Mouse (Mus musculus): ENCODE data around the gene Gzmk. TPM values are rescaled to one million over a fixed set of nuclear protein-coding genes. Genes with fewer than 3 reads are reported as not detected.
"Not testable (repeated sequence)": the region's sequence is repeated elsewhere in the genome, so short reads cannot be mapped to it uniquely, and the experiment has no call there.

Gene Gzmk
- total RNA-seq (2021), result not detected in 2 replicates
- long read RNA-seq, partial matches to known transcripts, result 0 of 2 reads
- long read RNA-seq, other reads (novel, unspliced or antisense), result 1 of 2 reads

DNA sequence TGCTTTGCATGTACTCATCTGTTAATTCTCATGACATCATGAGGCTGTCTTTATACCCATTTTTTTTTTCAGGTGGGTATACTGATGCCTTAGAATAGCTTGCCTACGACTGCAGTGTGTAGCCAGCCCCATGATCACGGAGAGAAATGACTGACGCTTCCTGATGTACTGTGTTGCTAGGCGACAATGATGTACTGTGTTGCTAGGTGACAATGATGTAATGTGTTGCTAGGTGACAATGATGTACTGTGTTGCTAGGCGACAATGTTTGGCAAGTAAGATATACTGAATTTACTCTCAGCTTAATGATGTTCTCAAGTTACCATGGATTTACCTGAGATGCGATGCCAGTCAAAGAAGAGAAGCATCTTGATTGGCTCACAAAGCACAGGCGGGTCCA, at the start of gene Gzmk:
TSS of gene Gzmk (minus strand) at position 98 of the 400 bp plus-strand sequence.
- no peak for DNase-seq

DNA sequence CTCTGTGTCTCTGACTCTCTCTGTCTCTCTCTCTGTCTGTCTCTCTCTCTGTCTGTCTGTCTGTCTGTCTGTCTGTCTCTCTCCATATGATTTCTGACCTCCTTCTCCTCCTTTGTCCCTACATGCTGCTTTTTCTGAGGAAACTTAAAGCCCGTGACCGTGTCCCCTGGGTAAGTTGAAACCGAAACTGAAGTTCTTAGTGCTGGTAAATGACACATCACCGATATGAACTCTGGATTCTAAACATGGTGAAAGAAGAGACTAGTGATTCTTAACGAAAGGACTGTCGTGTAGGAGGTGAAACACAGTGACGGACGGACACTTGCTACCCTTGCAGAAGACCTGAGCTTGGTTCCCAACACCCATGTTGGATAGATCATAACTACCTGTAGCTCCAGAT, 45.5 kb upstream of the Gzmk start:
- DNase-seq, result no peak

DNA sequence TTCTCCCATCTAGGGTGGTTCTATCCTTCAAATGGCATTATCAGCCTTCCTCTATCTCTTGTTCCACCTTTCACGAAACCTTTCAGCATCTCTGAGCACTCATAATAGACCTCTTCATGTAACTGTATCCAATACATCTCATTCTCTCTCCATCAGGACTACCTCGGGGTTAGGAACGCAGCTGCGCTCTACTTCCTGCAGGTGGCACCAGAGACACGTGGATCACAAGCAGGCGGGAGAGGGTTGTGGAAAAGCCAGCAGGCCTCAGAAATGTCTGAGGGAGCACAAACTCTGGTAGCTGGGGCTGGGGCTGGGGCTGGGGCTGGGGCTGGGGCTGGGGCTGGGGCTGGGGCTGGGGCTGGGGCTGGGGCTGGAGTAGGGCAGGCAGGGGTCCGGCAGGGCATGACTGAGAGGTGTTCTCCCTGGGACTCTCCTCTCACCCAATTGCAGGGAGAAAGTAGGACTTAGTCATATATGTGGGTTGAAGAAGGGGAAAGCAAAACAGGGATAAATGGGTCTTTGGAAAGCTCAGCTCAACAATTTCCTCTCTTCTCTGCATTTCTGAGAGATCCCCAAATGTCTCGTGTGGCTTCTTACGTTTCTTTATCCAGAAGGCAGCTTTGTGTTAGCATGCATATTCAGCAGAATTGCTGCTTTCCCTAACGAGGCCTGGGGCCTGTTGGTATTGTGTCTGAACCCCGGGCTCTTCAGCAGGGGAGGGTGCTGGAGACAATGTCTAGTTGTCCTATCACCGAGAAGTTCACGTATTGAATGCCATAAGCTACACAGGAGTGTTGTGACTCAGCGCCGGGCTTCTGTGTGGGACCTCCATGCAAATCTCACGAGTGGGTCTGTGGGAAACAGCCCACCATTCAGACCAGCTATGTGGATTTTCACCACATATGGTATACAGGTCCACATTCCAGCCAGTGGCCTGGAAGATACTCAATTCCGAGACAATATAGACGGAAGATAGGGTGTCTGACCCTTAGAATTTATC, 44.4 kb upstream of the Gzmk start:
- peak; percentile 73 for DNase-seq

DNA sequence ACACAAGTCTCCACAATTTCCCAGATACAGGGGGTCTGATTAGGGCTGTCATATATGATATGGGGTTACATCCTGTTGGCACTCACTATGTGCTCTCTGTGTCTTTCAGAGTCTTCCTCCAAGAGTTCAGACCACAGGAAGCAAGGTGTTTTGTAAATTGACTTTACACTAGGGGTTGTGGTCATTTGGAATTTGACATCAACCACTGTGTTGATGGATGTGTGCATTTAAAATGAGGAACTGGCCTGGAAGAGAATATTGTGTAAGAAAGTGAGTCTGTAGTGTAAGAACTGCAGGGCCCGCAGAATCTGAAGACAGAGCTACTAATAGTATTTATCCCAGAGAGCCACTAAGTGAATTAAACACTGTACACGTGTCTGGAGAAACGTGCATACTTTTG, 41.5 kb upstream of the Gzmk start:
- no peak for DNase-seq

DNA sequence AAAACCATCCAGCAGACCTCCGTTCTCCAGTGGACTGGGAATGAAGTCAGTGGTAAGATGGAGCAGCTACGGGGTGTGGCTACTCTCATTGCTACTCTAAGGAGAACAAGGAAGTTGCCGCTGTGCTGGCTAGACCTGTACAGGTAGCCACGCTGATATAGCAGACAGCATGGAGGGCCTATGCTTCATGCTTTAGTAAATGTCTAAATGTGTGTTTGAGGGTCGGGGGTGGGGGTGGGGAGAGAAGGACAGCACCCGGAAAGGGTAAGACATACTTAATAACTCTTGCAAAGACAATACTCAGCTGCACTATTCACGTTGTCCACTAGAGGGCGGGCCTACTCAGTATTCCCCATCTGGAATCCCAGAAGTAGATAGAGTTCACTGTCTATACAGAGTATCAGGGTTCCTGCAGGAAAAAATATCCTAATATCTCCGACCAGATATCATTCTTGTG, 40.8 kb upstream of the Gzmk start:
- DNase-seq, result peak; percentile 67

DNA sequence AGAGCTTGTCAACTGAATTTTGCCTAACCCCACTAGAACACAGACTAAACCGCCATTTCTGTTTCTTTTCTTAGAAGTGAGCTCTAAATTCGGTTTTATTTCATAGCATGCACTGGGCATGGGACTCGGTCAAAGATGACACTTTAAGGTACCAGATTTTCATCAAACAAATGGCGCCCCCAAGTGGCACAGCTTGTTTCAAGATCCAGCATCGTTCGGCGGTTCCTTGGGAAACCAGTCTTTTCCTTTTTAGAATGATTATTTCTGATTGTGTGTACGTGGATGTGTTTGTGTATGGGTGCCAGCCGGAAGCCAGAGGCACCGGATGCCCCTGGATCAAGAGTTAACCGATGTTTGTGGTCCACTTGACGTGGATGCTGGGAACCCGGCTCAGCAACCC, 39.5 kb upstream of the Gzmk start:
- peak; percentile 60 for DNase-seq

DNA sequence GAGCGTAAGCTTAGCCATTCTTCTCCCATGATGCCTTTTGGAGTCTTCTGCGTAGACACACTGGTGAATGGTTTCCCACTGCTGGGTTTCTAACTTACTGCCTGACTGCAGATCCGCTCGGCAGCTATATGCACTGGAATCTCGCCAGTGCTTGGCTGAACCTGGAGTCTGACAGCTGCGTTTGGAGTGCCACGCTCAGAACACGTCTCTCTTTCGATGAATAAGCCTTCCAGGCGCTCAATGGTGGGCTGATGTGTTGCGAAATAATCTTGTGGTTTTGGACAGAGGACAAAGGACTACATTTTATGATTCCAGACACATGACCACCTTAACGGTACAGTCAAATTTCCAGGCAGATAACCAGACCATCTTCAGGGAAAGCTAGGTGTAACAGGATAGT, 37.1 kb upstream of the Gzmk start:
- DNase-seq, result no peak

DNA sequence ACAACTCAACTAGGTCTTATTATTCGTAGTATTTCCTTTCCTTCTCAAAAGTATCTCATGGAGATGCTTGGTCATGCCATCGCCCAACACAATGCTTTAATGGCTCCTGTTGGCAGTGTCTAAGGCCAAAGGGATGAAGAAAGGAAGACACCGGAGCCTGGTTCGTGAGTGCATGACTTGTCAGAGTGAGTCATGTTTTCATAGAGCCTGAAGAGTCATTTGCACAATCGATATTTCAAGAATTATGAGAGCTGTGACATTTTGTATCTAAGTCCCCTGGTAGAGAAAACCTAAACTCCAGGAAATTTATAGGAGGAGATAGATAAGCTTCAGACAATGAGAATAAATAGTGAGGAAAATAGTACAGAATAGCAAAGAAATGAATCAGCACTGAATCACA, 33.5 kb upstream of the Gzmk start:
- DNase-seq, result no peak

DNA sequence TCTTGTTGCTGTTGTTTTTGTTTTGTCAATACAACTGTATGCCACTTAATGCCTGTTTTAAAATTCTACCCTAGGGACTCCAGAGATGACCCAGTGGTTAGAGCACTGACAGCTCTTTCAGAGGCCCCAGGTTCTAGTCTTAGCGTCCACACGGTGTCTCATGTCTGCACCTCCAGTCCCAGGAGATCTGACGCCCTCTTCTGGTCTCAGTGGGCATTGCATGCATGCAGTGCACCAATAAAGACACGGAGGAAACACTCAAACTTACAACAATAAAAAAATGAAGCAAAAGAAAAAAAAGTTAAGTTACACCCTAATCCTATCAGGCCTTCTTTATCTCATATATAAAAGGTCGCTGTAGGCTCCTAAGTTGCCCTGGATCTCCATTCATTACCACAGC, 31.5 kb upstream of the Gzmk start:
- DNase-seq, result no peak

DNA sequence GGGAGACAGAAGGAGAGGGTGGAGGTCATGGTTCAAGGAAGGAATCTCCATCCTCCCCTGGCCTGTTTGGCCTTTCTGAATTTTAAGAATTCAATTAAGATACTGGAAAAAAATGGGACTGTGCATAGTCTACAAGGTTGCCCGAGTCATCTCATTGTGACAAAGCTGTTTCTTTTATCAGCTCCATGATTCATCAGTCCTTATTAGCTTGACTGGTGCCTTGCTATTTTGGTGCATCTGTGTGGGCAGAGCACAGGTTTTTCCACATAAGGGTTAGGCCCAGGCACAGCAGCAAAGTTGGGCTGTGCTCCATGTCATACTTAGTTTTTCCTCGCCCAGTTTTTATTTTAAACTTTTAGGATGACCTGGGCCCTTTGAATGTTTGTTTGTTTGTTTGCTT, 31.1 kb upstream of the Gzmk start:
- DNase-seq, result no peak

DNA sequence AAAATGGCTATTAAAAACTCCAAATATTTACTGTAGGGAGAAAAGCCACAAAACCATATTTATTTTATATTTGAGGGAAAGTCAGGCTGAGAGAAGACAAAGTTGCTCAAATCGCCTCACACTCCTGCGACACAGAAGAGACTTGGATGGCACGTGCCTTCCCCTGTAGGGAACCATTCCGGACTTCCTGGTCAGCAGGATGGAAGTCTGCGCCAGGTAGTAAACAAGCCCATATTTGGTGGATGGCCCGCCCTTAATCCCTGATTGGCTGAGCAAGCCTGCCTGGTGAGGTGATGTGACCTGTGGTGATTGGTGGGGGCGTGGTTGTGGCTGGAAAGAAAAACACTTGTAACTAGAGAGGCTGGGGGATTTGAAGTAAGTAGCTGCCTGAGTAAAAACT, 26.9 kb upstream of the Gzmk start:
- DNase-seq, result not testable (repeated sequence)

DNA sequence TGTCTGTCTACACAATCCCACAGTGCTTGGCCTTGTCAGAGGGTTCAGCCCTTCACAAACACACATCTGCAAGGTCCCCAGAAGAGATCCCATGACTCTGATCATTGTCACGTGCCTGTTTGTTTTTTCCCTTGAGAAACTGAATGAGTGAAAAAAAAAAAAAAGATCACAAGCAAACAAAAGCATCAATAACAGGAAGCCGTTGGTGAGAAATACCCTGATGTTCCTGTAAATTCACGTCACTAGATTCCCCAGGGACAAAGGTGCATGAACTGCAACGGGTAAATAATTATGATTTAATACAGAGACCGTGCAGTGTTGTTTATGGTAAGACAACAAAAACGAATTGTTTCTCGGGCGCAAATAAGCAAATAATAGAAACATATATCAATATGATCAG, 19.3 kb upstream of the Gzmk start:
- DNase-seq, result no peak

DNA sequence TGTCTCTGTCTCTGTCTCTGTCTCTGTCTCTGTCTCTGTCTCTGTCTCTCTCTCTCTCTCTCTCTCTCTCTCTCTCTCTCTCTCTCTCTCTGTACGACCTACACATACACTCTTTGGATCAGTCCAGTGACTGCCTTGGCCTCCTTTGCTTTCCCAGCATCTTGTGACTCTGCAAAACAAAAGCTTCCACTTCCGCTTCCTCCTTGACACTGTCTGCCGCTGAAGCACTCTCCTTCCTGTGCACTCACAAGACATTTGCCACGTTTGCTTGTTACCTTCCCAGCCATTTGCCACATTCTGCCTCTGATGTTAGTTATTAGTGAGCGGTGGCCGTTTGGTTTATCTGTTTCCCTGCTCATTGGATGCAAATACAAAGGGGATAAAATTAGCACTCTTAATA, 16.4 kb upstream of the Gzmk start:
- DNase-seq, result no peak

DNA sequence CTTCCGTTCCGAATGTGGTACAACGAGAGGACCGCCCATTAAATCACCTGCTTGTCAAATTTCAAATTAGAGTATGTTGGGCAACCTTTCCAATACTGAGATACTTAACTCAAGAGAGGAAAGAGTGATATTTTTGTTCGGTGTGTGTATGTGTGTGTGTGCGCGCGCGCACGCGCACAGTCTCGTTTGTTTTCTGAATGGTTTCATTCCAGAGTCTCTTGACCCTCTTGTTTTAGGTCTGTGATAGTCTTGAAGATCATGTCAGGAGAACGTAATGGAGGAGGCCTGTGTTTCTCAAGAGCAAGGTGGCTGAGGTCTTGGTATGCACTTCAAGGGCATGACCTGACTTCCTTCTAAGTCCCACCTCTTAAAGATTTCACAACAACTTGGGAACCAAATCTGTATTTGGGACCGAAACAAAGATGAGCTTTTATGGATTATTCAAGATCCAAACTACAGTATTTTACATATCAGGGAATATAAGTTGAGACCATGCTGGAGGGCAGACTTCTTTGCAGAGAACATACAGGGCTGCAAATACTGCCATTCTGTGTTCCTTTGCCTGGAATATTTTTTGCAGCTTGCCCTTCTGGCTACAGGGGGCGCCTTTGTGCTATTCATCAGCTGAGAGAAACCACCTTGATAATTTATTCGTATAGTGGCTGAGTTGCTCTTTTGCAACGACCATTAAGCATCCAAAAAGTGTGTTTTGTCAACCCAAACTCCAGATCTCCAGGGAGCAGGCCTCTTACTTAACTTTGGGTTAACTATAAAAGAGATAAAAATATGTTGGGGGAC, 2.2 kb upstream of the Gzmk start:
- peak; percentile 12 for DNase-seq

DNA sequence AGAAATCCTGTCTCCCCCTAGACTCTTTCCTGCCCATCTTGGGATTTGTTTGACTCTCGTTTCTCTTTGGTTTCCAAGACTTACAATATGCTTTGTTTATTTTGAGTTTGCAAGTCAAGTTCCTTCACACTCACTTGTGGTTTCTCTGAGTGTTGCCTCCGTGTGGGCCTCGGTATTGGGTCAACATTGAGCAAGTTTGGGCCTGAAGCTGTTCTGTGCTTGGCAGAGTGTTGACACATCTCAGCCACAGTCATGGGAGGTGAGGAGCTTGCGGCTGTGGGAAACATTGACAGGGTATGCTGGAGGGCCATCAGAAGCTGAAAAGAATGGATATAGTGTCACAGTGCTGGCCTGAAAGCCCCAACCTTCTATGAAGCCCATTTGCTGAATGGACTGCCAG, 1.4 kb upstream of the Gzmk start:
- no peak for DNase-seq

DNA sequence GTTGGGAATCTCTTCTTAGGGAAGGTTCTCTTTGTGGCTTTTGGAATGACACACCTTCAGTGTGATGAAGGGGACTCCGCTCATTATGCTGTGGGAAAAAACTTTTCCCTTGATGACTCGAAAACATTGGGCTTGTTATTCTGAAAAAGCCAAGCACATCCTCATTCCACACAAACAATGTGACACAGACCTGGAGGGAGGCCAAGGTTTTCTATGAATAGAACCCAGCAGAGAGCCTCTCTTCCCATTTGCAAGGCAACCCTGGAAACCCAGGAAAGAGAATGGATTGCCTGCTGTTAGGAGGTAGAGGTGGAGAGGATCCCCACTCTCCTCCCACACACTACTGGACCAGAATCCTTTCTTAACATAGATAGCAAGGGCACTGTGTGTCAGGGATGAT, 1.6 kb downstream of the Gzmk start:
- DNase-seq, result peak; percentile 54

DNA sequence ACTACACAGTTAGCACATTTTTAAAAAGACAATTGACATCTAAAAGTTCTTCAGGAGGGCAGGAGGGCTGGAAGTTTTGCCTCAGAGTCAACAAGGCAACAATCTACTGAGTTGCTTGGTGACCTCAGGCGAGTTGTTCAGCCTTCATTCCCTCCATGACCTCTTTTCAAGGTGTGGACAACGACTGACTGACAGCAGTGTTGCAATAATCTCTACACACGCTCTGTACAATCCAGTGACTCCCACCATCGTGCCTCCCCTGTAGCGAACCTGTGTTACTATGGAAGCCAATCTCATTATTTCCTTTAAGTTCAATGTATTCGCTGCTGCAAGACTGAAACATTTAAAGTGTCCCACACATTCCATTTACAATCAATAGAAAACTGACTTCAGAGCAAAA, 3.9 kb downstream of the Gzmk start:
- no peak for DNase-seq

DNA sequence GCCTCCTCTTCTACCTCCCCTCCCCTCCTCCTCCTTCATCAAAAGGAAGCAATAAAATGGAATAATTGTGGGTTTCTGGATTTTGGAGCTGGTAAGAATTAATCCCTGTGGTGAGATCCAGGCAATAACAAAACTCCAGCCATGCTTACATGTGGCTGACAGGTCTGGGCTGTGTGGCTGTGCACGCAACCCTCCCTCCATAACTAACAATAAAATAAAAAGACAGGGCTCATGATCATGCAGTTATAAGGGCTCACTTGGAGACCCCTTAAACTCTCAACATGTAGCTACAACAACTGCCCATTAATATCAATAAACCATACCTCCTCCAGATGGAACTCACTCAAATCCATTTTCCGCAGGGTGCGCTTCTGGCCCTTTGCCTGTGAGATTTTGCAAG, 11.8 kb downstream of the Gzmk start:
- DNase-seq, result no peak

DNA sequence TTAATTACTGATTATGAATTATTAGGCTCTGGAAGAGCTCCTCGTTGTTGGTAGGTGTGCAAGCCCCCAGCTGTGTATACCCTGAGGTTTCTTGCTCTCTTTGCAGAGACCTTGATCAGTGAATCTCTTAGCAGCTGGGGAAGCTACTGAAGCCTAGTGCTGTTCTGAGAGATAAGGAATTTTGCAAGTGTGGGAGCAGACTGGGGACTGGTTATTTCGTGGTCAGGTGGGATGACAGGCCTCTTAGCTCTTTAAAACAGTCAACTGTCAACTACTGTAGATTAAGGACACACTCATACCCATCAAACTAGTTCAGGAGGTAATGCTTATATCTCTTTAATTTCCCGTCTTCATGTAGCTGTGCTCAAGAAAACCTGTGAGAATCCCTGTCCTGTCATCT, 13.3 kb downstream of the Gzmk start:
- DNase-seq, result no peak

DNA sequence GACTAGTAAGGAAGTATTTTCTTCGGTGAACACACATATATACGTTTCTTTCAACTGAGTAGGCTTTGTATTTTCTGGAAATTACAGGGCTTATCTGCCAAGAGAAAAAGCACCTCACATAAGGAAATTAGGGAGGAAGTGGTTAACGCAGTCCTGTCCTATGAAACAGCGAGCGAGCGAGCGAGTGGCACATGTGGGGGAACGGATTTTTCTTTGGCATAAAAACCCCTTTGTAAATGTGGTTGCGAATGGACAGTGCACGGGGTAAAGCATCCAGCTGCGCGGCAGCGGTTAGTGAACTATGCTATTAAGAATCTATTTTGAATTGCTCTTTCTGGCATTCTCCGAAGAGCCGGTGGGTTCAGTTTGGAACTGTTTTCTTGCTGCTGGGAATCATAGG, 14.4 kb downstream of the Gzmk start:
- no peak for DNase-seq

DNA sequence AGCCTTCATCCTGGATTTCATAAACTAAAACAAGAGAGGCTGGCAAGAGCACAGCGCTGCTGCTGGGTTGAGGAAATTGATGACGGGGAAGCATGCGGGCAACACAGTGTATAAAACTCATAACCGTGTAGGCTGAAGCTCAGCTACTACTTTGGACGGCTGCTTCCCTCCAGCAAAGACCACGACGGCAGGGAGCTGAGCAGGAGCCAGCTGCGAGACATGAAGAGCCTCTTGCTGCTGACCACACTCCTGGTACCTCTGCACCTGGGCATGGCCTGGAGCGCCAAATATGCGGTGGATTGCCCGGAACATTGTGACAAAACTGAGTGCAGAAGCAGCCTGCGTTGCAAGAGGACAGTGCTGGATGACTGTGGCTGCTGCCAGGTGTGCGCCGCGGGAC, 16.1 kb downstream of the Gzmk start, which contains the start of gene Esm1:
TSS of gene Esm1 (plus strand) at position 36 of the 400 bp plus-strand sequence.
- no peak for DNase-seq

DNA sequence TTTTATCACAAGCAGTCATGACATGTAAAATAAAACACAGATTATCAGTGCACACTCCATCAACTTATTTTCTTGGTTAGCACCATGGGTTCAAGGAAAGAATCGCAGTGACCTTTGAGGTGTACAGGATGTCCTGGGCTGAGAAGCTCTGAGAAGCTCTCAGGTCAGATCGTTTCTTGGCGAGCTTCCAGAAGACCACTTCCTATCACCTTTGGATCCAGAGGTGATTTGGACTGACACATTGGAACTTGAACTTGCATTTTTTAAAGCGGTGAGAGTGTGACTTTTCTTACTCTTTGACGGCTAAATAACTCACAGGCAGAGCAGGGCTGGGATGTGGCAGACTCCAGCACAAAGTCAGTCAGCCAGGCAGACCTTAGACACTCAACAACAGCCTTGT, 20.4 kb downstream of the Gzmk start:
- no peak for DNase-seq

DNA sequence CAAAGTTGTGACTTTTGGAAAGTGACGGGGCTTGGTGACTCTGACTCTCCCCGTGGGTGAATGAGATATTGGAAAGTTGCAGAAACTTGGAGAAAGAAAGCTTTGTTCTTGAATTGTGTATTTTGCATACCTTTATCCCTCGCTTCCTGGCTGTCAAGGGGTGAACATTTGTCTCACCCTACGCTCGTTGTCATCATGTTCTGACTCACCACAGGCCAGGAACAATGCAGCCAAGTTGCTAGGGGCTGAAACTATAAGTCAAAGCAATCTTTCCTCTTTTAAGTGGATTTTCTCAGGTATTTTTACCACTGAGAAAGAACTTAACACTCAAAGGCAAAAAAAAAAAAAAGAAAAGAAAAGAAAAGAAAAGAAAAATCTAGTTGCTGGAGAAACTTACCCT, 22.6 kb downstream of the Gzmk start:
- no peak for DNase-seq

Data from adrenal gland, postnatal 25 days (tissue).